Mouse (Mus musculus) ES-Bruce4 (cell line): ENCODE measurements around the gene Ntan1.

Experiments used
- CTCF ChIP-seq: IDR thresholded peaks from one replicate; pipeline ENCODE4 v1.8.1; 2011; ENCODE audit warnings: low read depth, low read length
- EP300 ChIP-seq: IDR thresholded peaks from 2 replicates; pipeline ENCODE4 v1.6.1; 2011; ENCODE audit warnings: low read depth, low read length; ENCODE audit not compliant: insufficient read depth
- POLR2A ChIP-seq: IDR thresholded peaks from one replicate; pipeline ENCODE4 v1.8.1; 2011; ENCODE audit warnings: low read length; ENCODE audit not compliant: insufficient read depth

DNA sequence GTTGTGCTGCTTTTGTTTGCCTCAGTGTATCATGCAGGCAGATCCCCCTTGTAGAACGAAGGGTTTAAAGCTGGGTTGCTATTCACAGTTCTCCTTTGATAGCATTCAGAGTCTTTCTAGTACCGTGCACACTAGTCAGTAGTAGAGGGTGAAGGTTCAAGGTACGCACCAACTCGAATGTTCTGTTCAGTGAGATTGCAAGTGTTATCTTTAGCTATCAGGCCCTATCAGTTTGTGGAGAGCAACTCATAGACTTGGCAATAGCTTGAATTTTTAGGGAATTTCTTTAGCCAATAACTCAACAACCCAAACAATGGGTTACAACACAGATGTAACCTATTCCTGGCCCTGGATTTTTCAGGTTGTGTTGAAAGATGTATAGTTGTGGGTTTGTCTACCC, 17.4 kb upstream of the Ntan1 start:
- TF ChIP-seq CTCF (no peak), POLR2A (no peak), EP300 (no peak)
